Mouse (Mus musculus) liver, adult 2 months (tissue): Measurements from ENCODE around the gene Rpl31.

Experiments used
- CTCF ChIP-seq: fragments of 200-500 bp; IDR thresholded peaks from 2 replicates; pipeline ENCODE4 v1.5.1; 2011; ENCODE audit warnings: low read depth, low read length, control low read depth
- POLR2A ChIP-seq: fragments of 200-500 bp; IDR thresholded peaks from 2 replicates; pipeline ENCODE4 v1.6.1; 2011; ENCODE audit warnings: low read length, control low read depth; ENCODE audit not compliant: insufficient read depth; ENCODE audit errors: extremely low read depth

DNA sequence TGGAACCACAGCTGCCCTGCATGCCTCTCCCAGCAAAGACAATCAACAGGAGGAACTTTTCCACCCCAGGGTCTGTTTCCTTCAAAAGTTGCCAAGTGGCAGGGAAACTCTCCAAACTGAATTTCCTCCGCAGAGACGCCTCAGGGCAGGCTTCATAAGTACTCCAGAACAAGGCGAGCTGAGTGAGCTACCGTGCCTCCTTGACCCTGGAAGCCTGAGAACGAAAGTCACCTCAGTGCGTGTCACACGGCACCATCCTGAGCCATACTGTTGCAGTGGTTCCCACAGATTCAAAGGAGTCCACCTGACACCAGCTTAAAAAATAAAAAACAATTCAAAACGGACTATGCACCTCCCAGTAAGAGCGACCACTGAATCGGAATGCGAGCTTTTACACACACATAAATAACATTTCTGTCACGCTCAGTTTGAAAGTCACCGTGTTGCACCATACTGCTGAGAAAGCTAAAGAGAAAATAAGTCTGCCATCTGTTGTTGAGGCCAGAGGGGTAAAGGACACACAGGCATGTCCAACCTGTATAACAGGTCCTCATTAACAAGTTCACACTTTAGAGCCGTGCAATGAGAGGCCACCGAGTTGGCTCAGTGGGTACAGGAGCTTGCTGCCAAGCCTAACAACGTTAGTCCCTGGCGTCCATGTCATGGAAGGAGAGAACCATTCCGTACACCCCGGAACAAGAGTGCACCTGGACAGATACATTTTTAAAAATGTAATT, 42.6 kb downstream of the Rpl31 start:
- TF ChIP-seq CTCF, result no peak
- TF ChIP-seq POLR2A, result no peak
